Mouse (Mus musculus) cerebellum, postnatal 14 days (tissue): ENCODE measurements at regions not wholly inside any gene's neighbourhood (a gene's known extent, or its start where the extent isn't known, plus 50 kb on each side); places are given as distances from the start of the nearest gene placed in this dataset.

Source experiments
- DNase-seq, 2 experiments: peaks; one replicate each; pipeline ENCODE4 v3.0.0; 2021; ENCODE audit warnings: mixed read lengths in 2 of 2

DNA sequence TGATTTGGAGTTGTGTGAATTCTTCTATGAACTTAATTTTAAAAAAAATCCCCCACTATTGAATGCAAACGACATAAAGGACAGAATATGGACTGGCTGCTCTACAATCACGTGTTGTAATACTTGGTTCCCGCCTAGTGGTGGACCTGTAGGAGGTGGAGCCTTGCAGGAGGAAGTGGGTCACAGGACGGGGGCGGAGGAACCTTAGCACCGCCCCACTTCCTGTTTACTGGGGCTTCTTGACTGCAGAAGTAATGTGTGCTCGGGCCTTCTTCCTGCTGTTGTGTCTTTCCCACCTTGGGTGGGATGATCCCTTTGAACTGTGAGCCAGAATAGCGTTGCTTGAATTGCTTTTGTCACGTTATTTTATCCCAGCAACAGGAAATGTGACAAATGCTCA is 52.2 kb upstream of the Tmem108 start:
- no peak for DNase-seq

DNA sequence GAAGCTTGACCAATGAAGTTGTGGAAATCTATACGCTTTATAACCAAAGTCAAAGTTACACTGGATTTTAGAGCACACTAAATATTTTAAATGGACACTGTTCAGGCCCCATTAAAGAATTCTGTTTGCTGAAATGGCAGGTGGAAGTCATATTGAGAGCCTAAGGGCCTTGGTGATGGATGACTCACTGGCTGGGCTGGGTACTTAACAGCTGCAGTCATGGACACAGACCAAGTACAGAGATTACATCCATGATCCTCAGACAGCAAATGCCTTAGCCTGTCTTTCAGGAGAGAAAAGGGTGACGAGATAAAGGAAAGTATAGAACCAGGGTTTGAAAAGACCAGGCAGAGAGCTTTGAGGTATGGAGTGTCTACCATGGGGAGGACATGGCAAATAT is 57.4 kb upstream of the Tmem108 start:
- DNase-seq = no peak

- DNase-seq = no peak
These were observed 60.0 kb upstream of the Tmem108 start for GRCm38 (mm10) chr9:103821632-103822031.

DNA sequence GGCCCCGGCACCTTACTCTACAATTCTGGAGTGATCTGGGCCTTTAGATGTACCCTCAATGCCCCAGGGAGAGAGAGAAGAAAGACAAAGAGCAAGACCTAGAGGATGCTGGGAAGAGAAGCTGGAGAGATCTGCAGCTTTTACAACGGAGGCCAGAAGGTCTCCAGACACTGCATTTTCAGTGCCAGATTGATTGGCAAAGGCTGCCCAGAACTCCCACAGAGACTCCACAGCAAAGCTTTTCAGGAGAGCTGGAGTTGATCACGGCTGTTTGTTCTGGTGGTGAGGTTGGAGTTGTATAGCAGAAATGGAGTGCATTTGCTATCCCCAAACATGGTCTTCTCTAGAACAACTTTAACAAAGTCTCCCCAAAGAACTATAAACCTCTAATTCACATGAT is 61.9 kb upstream of the Tmem108 start:
- DNase-seq = peak; percentile 29 to 35

- no peak for DNase-seq
These were observed 79.6 kb upstream of the Tmem108 start for GRCm38 (mm10) chr9:103841199-103841598.

DNA sequence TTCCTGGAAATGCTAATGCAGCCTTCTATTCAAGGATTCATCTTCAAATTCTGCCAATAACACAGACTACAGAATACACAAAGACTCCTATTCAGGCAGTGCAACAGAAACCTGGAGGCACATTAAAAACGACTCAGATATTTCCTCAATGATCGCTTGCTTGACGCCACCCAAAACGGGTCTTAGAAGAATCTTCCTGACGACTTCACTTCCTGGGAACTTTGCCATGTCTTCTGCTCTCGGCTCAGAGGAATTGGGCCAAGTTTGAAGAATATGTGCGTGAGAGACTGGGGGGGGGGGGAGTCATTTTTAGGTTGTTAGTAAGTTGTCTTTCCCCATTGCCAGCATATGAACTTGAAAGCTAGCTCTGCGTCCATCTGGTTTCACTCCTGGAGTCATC is 82.2 kb upstream of the Tmem108 start:
- no peak for DNase-seq

DNA sequence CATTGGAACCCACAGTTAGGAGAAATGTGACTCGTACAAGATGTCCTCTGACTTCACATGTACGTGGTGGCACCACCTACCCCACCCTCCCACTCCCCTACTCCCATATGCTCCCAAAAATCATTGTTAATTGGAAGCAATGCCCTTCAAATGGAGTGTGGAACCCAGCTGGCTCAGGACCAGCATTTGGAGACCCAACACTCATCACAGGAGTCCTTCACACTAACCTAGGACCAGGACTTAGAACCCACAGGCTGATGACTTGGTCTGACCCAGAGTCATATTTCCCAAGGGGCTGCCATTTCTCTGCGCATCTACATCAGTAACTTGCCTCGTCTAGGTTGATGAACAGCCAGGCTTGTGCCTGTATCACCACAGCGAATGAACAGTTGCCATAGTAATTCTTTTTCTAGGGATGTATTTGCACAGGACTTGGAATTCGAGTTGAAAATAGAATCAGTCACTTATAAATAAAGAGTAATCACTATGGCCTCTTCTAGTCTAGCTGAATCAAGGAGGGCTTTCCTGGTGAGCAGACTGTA is 84.3 kb upstream of the Tmem108 start:
- DNase-seq = no peak

GRCm38 (mm10) chr9:103847931-103848330 is 86.3 kb upstream of the Tmem108 start:
- peak; percentile 26 to 33 for DNase-seq

DNA sequence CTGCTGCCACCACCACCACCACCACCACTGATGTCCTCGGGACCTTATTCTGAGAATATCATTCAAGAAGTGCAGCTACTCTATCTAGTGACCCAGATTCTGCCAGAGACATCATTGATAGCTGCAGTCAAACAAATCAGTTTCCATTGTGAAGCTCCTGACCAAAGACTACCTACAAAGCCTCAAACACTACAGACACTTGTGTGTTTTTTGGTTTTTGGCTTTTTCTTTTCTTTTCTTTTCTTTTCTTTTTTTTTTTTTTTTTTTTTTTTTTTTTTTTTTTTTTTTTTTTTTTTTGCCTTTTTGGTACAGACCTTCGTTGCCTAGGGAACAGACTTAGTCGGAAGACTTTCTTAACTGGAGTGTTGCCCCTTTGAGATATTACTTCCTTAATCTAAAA is 87.4 kb upstream of the Tmem108 start:
- DNase-seq = no peak

- no peak for DNase-seq
These were observed 91.1 kb upstream of the Tmem108 start for GRCm38 (mm10) chr9:103852691-103853090.

GRCm38 (mm10) chr9:103860658-103861377 is 99.2 kb upstream of the Tmem108 start:
- no peak for DNase-seq

DNA sequence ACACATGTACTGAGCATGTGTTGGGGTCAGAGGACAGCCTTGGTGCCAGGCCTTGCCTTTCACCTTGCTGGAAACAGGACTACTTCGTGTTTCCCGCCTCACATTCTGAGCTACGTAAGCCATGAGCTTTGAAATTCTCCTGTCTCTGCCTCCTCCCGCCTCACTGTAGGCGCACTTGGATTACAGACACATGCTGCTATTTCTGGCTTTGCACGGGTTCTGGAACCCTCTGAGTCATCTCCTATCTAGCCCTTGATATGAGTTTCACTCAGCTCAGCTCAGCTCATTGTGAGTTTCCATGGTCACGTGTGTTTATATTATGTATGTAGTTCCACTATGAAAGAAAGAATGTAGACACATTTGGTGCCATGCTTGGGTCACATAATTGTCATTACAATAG is 100.9 kb upstream of the Tmem108 start:
- no peak for DNase-seq

- DNase-seq = peak; percentile 58 to 65
These were observed 106.0 kb upstream of the Tmem108 start for GRCm38 (mm10) chr9:103867433-103868209.

DNA sequence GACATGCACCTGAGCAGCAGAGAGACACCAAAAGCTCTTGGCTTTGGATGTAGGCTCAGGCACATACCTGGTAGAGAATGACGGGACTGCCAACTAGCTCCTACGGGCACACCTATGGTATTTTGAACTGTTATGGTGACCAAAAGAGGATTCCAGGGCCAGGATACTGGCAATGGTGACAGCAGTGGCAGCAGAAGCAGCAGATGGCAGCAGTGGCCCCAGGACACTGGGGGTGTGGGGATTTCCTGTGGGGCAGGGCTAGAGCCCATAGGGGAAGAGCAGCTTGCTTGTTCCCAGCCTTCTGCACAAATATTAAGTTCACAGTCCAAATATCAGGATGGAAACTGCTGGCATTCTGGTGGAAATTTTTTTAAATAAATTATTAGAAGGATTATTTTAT is 107.6 kb upstream of the Tmem108 start:
- DNase-seq = peak; percentile 62 to 71

DNA sequence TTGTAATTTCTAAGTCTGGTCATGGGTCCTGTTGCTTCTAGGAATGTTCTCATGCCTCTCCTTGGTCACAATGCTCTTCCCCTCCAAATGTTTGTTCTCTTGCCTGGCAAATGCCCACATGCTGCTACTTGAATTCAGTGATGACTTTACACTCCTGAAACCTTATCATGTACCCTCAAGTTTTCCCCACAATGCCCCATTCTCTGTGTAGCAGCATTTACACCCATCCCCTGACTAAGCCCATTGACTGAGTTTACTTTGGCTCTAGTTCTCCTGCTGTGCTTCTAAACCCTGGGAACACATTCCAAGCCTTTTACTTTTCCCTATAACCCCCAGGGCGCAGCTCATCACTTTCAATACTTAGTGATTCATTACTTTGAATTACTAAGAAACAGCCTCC is 110.5 kb upstream of the Tmem108 start:
- no peak for DNase-seq

GRCm38 (mm10) chr9:103873876-103874275 is 112.2 kb upstream of the Tmem108 start:
- DNase-seq = peak; percentile 32 to 36

GRCm38 (mm10) chr9:103877851-103878250 is 116.2 kb upstream of the Tmem108 start:
- DNase-seq = no peak

GRCm38 (mm10) chr9:103892827-103893226 is 109.5 kb upstream of the Nphp3 start:
- DNase-seq = no peak

DNA sequence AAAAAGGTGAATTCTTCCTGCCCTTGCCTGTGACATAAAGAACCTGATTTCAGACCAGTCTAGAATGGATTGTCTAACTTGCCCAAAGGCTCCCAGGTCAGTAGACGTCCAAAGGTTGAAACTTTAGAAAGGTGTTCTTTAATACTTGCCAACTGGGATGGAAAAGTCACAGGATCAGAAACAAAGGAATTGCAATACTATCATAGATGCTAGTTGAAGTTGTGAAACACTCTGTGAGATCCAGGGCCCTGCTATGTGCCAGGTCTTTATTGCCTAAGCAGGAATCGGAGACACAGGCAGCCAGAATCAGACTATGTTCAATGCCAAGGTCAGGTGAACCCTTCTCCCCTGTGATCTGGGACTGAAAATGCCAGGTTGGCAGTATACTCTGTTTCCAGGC is 108.0 kb upstream of the Nphp3 start:
- DNase-seq = no peak

GRCm38 (mm10) chr9:103899311-103899710 is 103.0 kb upstream of the Nphp3 start:
- no peak for DNase-seq

DNA sequence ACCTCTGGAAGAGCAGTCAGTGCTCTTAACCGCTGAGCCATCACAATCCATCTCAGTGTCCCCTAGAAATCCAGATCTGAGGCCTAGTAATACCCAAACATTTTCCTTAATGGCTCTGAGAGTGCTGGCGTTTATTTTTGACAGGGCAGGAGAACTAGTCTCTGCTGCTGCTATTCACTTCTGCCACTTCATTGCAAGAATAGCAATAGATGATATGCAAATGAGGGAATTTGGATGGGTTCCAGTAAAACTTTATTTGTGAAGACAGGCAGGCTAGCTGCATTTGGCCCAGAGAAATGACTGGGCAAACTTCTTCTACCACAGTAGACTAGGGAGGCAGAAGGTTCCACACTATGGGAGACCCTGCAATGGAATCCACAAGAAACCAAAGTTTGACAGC is 91.0 kb upstream of the Nphp3 start:
- no peak for DNase-seq

DNA sequence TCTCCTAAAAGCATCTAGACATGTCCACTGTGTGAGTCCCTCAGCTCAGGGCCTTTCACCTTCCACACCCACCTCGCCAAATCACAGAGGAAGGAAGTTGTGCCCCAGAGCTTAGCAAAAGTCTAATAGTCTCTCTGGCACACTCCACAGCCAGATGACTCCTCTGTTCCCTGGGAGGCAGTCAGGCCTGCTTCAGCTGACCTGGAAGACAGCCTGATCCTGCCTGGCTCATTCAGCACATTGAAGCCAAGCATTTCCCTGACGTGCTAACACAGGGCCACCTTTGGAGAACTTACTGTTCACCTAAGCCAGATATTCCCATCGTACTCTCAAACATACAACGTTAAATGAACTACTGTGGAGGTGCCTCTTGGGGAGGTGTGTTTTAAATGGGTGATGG is 87.2 kb upstream of the Nphp3 start:
- peak; percentile 49 to 65 for DNase-seq

GRCm38 (mm10) chr9:103917771-103918170 is 84.6 kb upstream of the Nphp3 start:
- peak; percentile 45 to 55 for DNase-seq

DNA sequence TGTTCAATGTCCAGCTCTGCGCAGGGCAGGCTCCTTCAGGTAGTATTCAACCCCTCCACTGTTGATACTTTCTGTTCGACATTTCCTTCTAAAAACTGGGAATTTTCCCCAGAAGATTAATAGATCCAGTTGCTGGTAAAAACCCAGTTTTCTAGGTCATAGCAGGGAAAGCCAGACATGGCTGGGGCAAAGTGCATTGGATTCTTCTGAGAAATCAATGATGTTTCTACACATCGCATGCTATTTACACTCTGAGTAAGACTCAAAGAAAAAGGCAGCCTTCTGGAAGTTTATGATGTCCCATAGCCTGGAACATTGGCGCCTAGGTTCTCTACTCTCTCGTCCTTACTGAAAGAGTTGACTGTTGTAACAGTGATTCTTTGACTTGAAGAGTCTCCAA is 80.0 kb upstream of the Nphp3 start:
- no peak for DNase-seq
